Mouse (Mus musculus): ENCODE results near the gene Ip6k2. TPM values are rescaled to one million over a fixed set of nuclear protein-coding genes. Genes with fewer than 3 reads are reported as not detected.
A peak's percentile ranks its signal among the peaks of the same experiment; 100 is the strongest.

Ip6k2 gene
- polyA plus RNA-seq, 1 experiment, result 37.3 TPM

DNA sequence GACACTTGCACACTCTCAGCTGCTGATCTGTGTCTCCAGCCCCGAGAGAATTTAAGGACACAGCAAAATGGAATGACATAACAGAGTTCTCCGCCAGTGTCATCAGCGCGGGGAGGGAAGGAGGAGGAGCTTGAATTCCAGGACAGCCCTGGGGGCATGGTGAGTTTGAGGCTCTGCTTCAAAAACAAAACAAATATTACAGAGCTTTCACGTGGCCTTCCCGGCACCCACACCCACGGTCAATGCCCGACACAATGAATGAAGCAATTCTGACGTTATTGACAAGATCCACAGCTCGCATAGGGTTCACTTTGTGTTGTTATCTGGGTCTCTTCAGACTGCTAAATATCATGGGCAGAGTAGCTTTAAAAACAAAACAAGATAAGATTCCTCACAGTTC lies 18.6 kb upstream of the Ip6k2 start:
- H3K4me1 ChIP-seq (ENCODE audit: control insufficient read depth, insufficient read depth, low read length), result no peaks in the 10 kb centered on the region
- no peak overlapping the region for H3K4me3 ChIP-seq (replicated peaks; ENCODE audit: control insufficient read depth, low read depth, low read length)
- H3K27ac ChIP-seq (ENCODE audit: control insufficient read depth, insufficient read depth, low read depth, low read length, poor library complexity), result no peak overlapping the region
- WGBS, result 67% methylated on average over 10 of the region's 10 CpGs
- TF ChIP-seq CTCF (IDR thresholded peaks at IDR 0.05; ENCODE audit: control insufficient read depth, insufficient read depth, low read length) (no peak), POLR2A (IDR thresholded peaks at IDR 0.05; ENCODE audit: borderline replicate concordance, control insufficient read depth, low read depth, low read length) (no peak)

GRCm38 (mm10) chr9:108776614-108777013 lies 7.0 kb upstream of the Ip6k2 start:
- Histone ChIP-seq H3K27ac (ENCODE audit: control insufficient read depth, insufficient read depth, low read depth, low read length, poor library complexity) (no peak overlapping the region), H3K4me3 (replicated peaks; ENCODE audit: control insufficient read depth, low read depth, low read length) (no peak overlapping the region), H3K4me1 (ENCODE audit: control insufficient read depth, insufficient read depth, low read length) (no peaks in the 10 kb centered on the region; the same call in 1 of the 2 replicates)
- WGBS, result 84% methylated on average over 4 of the region's 4 CpGs
- TF ChIP-seq POLR2A (IDR thresholded peaks at IDR 0.05; ENCODE audit: borderline replicate concordance, control insufficient read depth, low read depth, low read length) (no peak), CTCF (IDR thresholded peaks at IDR 0.05; ENCODE audit: control insufficient read depth, insufficient read depth, low read length) (no peak)

DNA sequence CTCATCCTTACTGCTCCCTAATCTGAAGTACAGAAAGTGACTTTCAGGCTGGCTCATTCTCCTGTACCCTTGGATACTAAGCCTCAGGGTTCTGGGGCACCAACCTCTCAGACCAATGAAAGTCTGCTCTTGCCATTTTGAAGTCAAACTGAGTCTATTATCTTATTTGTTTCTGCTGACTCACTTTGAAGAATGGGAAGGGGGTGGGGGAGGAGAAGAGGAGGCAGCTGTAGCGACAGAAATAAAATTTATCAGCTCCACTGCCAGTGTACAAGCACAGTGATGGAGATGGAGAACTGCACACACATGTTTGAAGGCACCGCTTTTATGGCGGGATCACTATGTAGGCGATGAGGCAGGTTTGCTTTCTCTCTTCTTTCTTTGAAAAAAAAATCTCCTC lies 6.3 kb upstream of the Ip6k2 start:
- H3K4me1 ChIP-seq (ENCODE audit: control insufficient read depth, insufficient read depth, low read length), result no peaks in the 10 kb centered on the region; the same call in 1 of the 2 replicates
- TF ChIP-seq CTCF (IDR thresholded peaks at IDR 0.05; ENCODE audit: control insufficient read depth, insufficient read depth, low read length), result no peak
- TF ChIP-seq POLR2A (IDR thresholded peaks at IDR 0.05; ENCODE audit: borderline replicate concordance, control insufficient read depth, low read depth, low read length), result no peak

DNA sequence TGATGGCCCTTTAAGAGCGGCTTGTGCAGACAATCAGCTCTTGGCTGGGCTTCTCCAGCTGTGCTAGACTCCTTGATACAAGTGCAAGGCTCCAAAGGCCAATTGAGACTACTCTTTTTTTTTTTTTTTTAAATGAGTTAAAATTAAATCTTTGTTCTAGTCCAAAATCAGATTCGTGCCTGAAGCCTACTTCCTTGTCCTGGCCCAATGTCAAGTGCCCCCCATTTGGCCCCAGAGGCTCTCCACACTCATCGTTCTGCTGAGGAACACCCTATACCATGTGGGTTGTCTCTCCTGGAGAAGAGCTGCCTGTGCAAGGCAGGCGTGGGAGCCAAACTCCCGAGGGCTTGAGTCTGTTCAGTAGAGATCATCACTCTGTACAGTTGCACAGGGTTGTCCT lies 2.6 kb upstream of the Ip6k2 start:
- TF ChIP-seq CTCF (IDR thresholded peaks at IDR 0.05; ENCODE audit: control insufficient read depth, insufficient read depth, low read length) (no peak), POLR2A (IDR thresholded peaks at IDR 0.05; ENCODE audit: borderline replicate concordance, control insufficient read depth, low read depth, low read length) (no peak)

More for the DNA sequence above, 6.3 kb upstream of the Ip6k2 start:
- Histone ChIP-seq H3K4me3 (replicated peaks; ENCODE audit: control insufficient read depth, low read depth, low read length) (no peak overlapping the region), H3K27ac (ENCODE audit: control insufficient read depth, insufficient read depth, low read depth, low read length, poor library complexity) (no peak overlapping the region)
- WGBS, result 81% methylated on average over 4 of the region's 4 CpGs

DNA sequence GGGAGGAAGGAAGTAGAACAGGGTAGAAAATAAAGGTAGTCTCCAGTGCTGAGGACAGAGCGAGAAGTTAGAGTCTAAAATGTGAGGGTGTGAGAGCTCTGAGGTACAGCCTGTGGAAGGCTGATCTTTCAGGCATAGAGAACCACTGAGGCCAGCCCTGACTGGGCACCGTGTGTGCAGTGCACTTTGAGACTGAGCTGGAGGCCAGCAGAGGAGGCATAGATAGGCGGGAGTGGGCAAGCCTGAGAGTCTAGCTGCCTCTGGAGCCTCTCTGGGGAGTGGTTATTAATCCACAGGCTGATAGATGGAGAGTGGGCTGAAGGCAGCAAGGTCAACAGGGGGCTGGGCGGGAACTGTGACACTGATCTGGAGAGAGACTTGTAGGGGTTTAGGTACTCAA lies 1.7 kb upstream of the Ip6k2 start:
- H3K4me1 ChIP-seq (ENCODE audit: control insufficient read depth, insufficient read depth, low read length), result no peaks in the 10 kb centered on the region
- WGBS, result 78% methylated on average over 4 of the region's 4 CpGs
- H3K4me3 ChIP-seq (replicated peaks; ENCODE audit: control insufficient read depth, low read depth, low read length), result no peak overlapping the region
- H3K27ac ChIP-seq (ENCODE audit: control insufficient read depth, insufficient read depth, low read depth, low read length, poor library complexity), result no peak overlapping the region
- TF ChIP-seq CTCF (IDR thresholded peaks at IDR 0.05; ENCODE audit: control insufficient read depth, insufficient read depth, low read length), result no peak
- no peak for TF ChIP-seq POLR2A (IDR thresholded peaks at IDR 0.05; ENCODE audit: borderline replicate concordance, control insufficient read depth, low read depth, low read length)

More for the DNA sequence above, 2.6 kb upstream of the Ip6k2 start:
- Histone ChIP-seq H3K27ac (ENCODE audit: control insufficient read depth, insufficient read depth, low read depth, low read length, poor library complexity) (no peak overlapping the region), H3K4me1 (ENCODE audit: control insufficient read depth, insufficient read depth, low read length) (no peaks in the 10 kb centered on the region; the same call in 1 of the 2 replicates), H3K4me3 (replicated peaks; ENCODE audit: control insufficient read depth, low read depth, low read length) (no peak overlapping the region)
- 64% methylated on average over 5 of the region's 5 CpGs for WGBS

- Histone ChIP-seq H3K4me3 (replicated peaks; ENCODE audit: control insufficient read depth, low read depth, low read length) (peak overlapping the region; percentile 95), H3K4me1 (ENCODE audit: control insufficient read depth, insufficient read depth, low read length) (no peaks in the 10 kb centered on the region), H3K27ac (ENCODE audit: control insufficient read depth, insufficient read depth, low read depth, low read length, poor library complexity) (no peak overlapping the region)
- TF ChIP-seq CTCF (IDR thresholded peaks at IDR 0.05; ENCODE audit: control insufficient read depth, insufficient read depth, low read length), result no peak
- no peak for TF ChIP-seq POLR2A (IDR thresholded peaks at IDR 0.05; ENCODE audit: borderline replicate concordance, control insufficient read depth, low read depth, low read length)
- 55% methylated on average over 9 of the region's 9 CpGs for WGBS
These were observed 604 bp upstream of the Ip6k2 start for GRCm38 (mm10) chr9:108782836-108783547.

- no peaks in the 10 kb centered on the region for H3K4me1 ChIP-seq (ENCODE audit: control insufficient read depth, insufficient read depth, low read length)
- H3K27ac ChIP-seq (ENCODE audit: control insufficient read depth, insufficient read depth, low read depth, low read length, poor library complexity), result no peak overlapping the region
- TF ChIP-seq POLR2A (IDR thresholded peaks at IDR 0.05; ENCODE audit: borderline replicate concordance, control insufficient read depth, low read depth, low read length) (no peak), CTCF (IDR thresholded peaks at IDR 0.05; ENCODE audit: control insufficient read depth, insufficient read depth, low read length) (no peak)
- no peak overlapping the region for H3K4me3 ChIP-seq (replicated peaks; ENCODE audit: control insufficient read depth, low read depth, low read length)
These were observed 1.8 kb downstream of the Ip6k2 start for GRCm38 (mm10) chr9:108785416-108785815.

GRCm38 (mm10) chr9:108786494-108786893 lies 2.9 kb downstream of the Ip6k2 start:
- WGBS, result 71% methylated on average over 1 of the region's 1 CpGs
- Histone ChIP-seq H3K27ac (ENCODE audit: control insufficient read depth, insufficient read depth, low read depth, low read length, poor library complexity) (no peak overlapping the region), H3K4me3 (replicated peaks; ENCODE audit: control insufficient read depth, low read depth, low read length) (no peak overlapping the region), H3K4me1 (ENCODE audit: control insufficient read depth, insufficient read depth, low read length) (no peaks in the 10 kb centered on the region)
- no peak for TF ChIP-seq CTCF (IDR thresholded peaks at IDR 0.05; ENCODE audit: control insufficient read depth, insufficient read depth, low read length)
- no peak for TF ChIP-seq POLR2A (IDR thresholded peaks at IDR 0.05; ENCODE audit: borderline replicate concordance, control insufficient read depth, low read depth, low read length)
